Mouse (Mus musculus) lung, embryonic 16.5 days (tissue): ENCODE data around the gene Tpcn2. TPM values are rescaled to one million over a fixed set of nuclear protein-coding genes. Genes with fewer than 3 reads are reported as not detected.

Experiments
- ATAC-seq: fragments of 200-750 bp; cut with Nextera tagmentation; 2 replicates; pipeline ENCODE4 v1.8.0; 2017; ENCODE audit warnings: low read depth, mild to moderate bottlenecking, moderate library complexity
- H3K27ac ChIP-seq: fragments of 300-500 bp; sonication (generic); 2 replicates; pipeline ENCODE4 v1.5.1; 2014; ENCODE audit warnings: mild to moderate bottlenecking, control low read depth, low read length
- H3K27me3 ChIP-seq: fragments of 300-500 bp; sonication (generic); 2 replicates; pipeline ENCODE4 v1.6.1; 2014; ENCODE audit warnings: low read depth, low read length, mixed read lengths; ENCODE audit not compliant: control insufficient read depth, insufficient read depth
- H3K36me3 ChIP-seq: fragments of 300-500 bp; sonication (generic); 2 replicates; pipeline ENCODE4 v1.6.1; 2014; ENCODE audit warnings: low read length; ENCODE audit not compliant: control insufficient read depth, insufficient read depth
- H3K4me1 ChIP-seq: fragments of 300-500 bp; sonication (generic); replicated peaks from 2 replicates; pipeline ENCODE4 v1.6.1; 2014; ENCODE audit warnings: low read length, mixed read lengths; ENCODE audit not compliant: control insufficient read depth, insufficient read depth
- H3K4me2 ChIP-seq: fragments of 300-500 bp; sonication (generic); 2 replicates; pipeline ENCODE4 v1.6.1; 2014; ENCODE audit warnings: low read depth, low read length, control low read depth
- H3K4me3 ChIP-seq: fragments of 300-500 bp; sonication (generic); 2 replicates; pipeline ENCODE4 v1.5.1; 2014; ENCODE audit warnings: mild to moderate bottlenecking, low read length, control low read depth
- H3K9ac ChIP-seq: fragments of 300-500 bp; sonication (generic); 2 replicates; pipeline ENCODE4 v1.6.1; 2014; ENCODE audit warnings: low read length, control low read depth
- H3K9me3 ChIP-seq: fragments of 300-500 bp; sonication (generic); 2 replicates; pipeline ENCODE4 v1.6.1; 2016; ENCODE audit warnings: low read length; ENCODE audit not compliant: control insufficient read depth
- WGBS: fragments of 180-500 bp; shearing (Covaris S2); extraction: QIAGEN DNeasy Blood & Tissue Kit; methylation state at CpG from one replicate; pipeline ENCODE4 v1.1.7; 2014; 5-methylcytosine and 5-hydroxymethylcytosine counted together
- polyA plus RNA-seq: library from polyadenylated mRNA; unstranded; fragments of >200 nt; fragmentation: Nextera tagmentation; extraction: Ambion mirVana; gene quantifications from 2 replicates; pipeline ENCODE4 v1.2.1, GENCODE M21; 2015

Gene Tpcn2
- polyA plus RNA-seq, 1 experiment from 2014 or later, result 12.3 TPM

- Histone ChIP-seq H3K27me3 (no peaks in the 10 kb centered on the region), H3K27ac (no peak overlapping the region), H3K4me2 (no peak overlapping the region), H3K9me3 (no peaks in the 10 kb centered on the region), H3K4me1 (peaks cover 3% of the 10 kb centered on the region; the same call in 1 of the 2 replicates), H3K4me3 (no peak overlapping the region), H3K9ac (no peak overlapping the region), H3K36me3 (no peaks in the 10 kb centered on the region)
- 80% methylated on average over 3 of the region's 3 CpGs for WGBS
- no peak for ATAC-seq
Measured at GRCm38 (mm10) chr7:145312137-145312536, 28.3 kb upstream of the Tpcn2 start.

- ATAC-seq, result no peak
- Histone ChIP-seq H3K27ac (no peak overlapping the region), H3K27me3 (no peaks in the 10 kb centered on the region), H3K9ac (no peak overlapping the region), H3K9me3 (no peaks in the 10 kb centered on the region), H3K4me1 (peaks cover 3% of the 10 kb centered on the region; the same call in 1 of the 2 replicates), H3K4me3 (no peak overlapping the region), H3K4me2 (no peak overlapping the region), H3K36me3 (no peaks in the 10 kb centered on the region)
- WGBS, result 45% methylated on average over 5 of the region's 5 CpGs
Measured at GRCm38 (mm10) chr7:145310526-145310925, 26.7 kb upstream of the Tpcn2 start.

GRCm38 (mm10) chr7:145309877-145310276 is 26.1 kb upstream of the Tpcn2 start:
- 85% methylated on average over 1 of the region's 1 CpGs for WGBS
- Histone ChIP-seq H3K4me1 (peaks cover 3% of the 10 kb centered on the region; the same call in 1 of the 2 replicates), H3K27ac (no peak overlapping the region), H3K4me2 (no peak overlapping the region), H3K36me3 (no peaks in the 10 kb centered on the region), H3K9ac (no peak overlapping the region), H3K9me3 (no peaks in the 10 kb centered on the region), H3K27me3 (no peaks in the 10 kb centered on the region), H3K4me3 (no peak overlapping the region)
- ATAC-seq, result peak; percentile 67; the same call in 1 of the 2 replicates

DNA sequence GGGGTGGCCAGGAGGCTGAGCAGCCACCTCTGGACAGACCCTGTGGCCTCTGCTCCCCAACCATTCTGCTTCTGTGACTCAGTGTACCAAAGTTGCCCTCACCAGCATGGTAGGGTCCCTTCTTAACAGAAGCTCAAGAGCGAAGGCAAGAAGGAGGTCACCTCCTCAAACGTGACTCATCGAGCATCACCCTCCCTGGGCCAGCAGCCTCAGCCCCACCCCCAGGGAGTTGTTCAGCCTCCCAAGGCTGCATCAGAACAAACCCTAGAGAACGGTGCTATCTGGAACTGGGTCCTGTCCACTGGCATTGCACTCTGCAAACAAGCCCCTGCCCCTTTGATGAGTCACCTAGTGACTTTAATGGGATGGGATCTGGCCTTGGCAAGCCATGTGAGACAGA is 25.1 kb upstream of the Tpcn2 start:
- ATAC-seq, result no peak
- WGBS, result 47% methylated on average over 4 of the region's 4 CpGs

GRCm38 (mm10) chr7:145308061-145308675 is 24.4 kb upstream of the Tpcn2 start:
- H3K4me2 ChIP-seq, result no peak overlapping the region

More for the DNA sequence above, 25.1 kb upstream of the Tpcn2 start:
- no peak overlapping the region for H3K4me2 ChIP-seq
- H3K4me1 ChIP-seq, result peaks cover 3% of the 10 kb centered on the region; the same call in 1 of the 2 replicates
- no peaks in the 10 kb centered on the region for H3K27me3 ChIP-seq
- H3K4me3 ChIP-seq, result no peak overlapping the region
- no peak overlapping the region for H3K9ac ChIP-seq
- H3K9me3 ChIP-seq, result no peaks in the 10 kb centered on the region
- no peaks in the 10 kb centered on the region for H3K36me3 ChIP-seq
- no peak overlapping the region for H3K27ac ChIP-seq

DNA sequence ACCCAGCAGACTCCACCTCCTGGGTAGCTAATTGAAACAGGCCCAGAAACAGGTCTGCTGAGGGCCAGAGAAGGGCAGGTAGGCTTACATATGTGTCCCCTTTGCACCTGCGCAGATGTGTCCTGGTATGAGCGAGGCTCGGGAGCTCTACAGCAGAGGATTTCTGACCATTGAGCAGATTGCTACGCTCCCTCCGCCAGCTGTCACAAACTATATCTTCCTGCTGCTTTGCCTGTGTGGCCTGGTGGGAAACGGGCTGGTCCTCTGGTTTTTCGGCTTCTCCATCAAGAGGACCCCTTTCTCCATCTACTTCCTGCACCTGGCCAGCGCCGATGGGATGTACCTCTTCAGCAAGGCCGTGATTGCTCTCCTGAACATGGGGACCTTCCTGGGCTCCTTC is 23.8 kb upstream of the Tpcn2 start:
- H3K4me3 ChIP-seq, result no peak overlapping the region

More at GRCm38 (mm10) chr7:145308061-145308675, 24.4 kb upstream of the Tpcn2 start:
- Histone ChIP-seq H3K27ac (no peak overlapping the region), H3K27me3 (no peaks in the 10 kb centered on the region), H3K4me1 (peaks cover 6% of the 10 kb centered on the region), H3K9ac (no peak overlapping the region), H3K9me3 (no peaks in the 10 kb centered on the region), H3K4me3 (no peak overlapping the region), H3K36me3 (no peaks in the 10 kb centered on the region)
- ATAC-seq, result no peak
- 67% methylated on average over 30 of the region's 30 CpGs for WGBS

DNA sequence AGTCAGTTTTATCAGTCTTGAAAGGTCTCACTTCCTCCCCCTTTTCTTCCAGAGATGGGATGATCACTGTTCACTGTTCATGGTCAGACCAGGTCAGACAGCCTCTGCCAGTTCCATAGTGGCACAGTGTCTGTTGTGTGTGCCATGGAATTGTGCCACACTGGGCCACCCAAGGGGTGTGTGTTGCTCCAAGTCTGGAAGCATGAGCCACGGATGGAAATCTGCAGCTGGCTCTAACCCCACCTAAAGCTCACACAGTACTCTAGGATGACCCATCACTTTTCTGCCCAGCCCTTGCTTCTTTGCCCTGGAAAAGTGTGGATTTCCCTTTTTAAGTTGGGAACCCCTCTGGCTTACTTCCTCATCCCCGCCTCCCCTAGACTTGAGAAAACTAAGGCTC is 20.3 kb upstream of the Tpcn2 start:
- no peaks in the 10 kb centered on the region for H3K36me3 ChIP-seq
- H3K27ac ChIP-seq, result no peak overlapping the region
- 78% methylated on average over 2 of the region's 2 CpGs for WGBS
- ATAC-seq, result no peak
- no peak overlapping the region for H3K9ac ChIP-seq
- H3K4me2 ChIP-seq, result no peak overlapping the region
- H3K27me3 ChIP-seq, result no peaks in the 10 kb centered on the region
- no peak overlapping the region for H3K4me3 ChIP-seq
- no peaks in the 10 kb centered on the region for H3K9me3 ChIP-seq
- peaks cover 13% of the 10 kb centered on the region for H3K4me1 ChIP-seq

More for the DNA sequence above, 23.8 kb upstream of the Tpcn2 start:
- Histone ChIP-seq H3K9me3 (no peaks in the 10 kb centered on the region), H3K4me1 (peaks cover 11% of the 10 kb centered on the region), H3K27ac (no peak overlapping the region), H3K4me2 (no peak overlapping the region), H3K36me3 (no peaks in the 10 kb centered on the region), H3K27me3 (no peaks in the 10 kb centered on the region), H3K9ac (no peak overlapping the region)
- ATAC-seq, result no peak
- 83% methylated on average over 10 of the region's 10 CpGs for WGBS

DNA sequence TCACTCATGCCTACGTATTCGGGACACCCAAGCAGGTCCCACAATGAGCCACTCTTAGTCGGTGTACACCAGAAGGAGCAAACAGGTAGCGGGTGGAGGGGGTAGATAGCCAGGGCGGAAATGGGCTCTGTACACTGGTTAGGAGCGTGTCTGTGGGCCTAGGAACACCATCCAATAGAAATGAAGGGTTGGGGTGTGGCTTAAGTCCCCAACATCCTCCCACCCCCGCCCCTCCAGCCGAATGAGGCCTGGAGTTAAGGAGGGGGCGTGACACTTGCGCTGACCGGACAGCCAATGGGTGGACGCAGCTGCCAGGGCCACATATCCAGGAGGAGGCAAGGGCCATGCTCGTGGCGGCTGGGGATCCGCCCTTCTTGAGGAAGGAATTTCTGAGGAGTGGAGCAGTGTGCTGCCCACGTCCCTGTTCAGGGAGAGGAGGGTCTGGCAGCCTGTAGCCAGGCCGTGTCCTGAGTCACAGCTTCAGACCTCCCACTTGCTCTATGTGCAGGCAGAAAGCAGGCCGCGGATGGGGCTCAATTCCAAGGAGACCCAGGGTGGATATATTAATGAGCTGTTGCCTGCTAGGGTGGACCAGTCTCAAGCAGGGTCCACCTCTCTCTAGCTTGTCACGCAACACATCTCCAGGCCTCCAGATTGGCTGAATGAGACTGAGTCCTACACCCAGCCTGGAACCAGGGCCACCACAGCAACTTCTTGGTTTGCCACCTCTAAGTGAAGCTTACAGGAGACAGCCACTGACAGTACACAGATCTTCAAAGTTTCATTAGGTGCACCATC is 18.9 kb upstream of the Tpcn2 start:
- no peaks in the 10 kb centered on the region for H3K36me3 ChIP-seq
- H3K9me3 ChIP-seq, result no peaks in the 10 kb centered on the region
- no peaks in the 10 kb centered on the region for H3K27me3 ChIP-seq
- H3K4me2 ChIP-seq, result peak overlapping the region; percentile 51
- H3K4me3 ChIP-seq, result peak overlapping the region; percentile 25; the same call in 1 of the 2 replicates
- ATAC-seq, result peak; percentile 96
- WGBS, result 4% methylated on average over 20 of the region's 20 CpGs
- H3K4me1 ChIP-seq, result peaks cover 13% of the 10 kb centered on the region
- peak overlapping the region; percentile 56 for H3K9ac ChIP-seq
- peak overlapping the region; percentile 86 for H3K27ac ChIP-seq

- Histone ChIP-seq H3K36me3 (no peaks in the 10 kb centered on the region), H3K4me3 (no peak overlapping the region), H3K4me2 (no peak overlapping the region), H3K9ac (0 out of 2 replicates have a peak overlapping the region, but pooled peaks have one; percentile 10), H3K27ac (no peak overlapping the region), H3K9me3 (no peaks in the 10 kb centered on the region), H3K4me1 (peaks cover 13% of the 10 kb centered on the region), H3K27me3 (no peaks in the 10 kb centered on the region)
- WGBS, result 75% methylated on average over 6 of the region's 6 CpGs
- ATAC-seq, result no peak
Measured at GRCm38 (mm10) chr7:145301341-145302005, 17.7 kb upstream of the Tpcn2 start.
